Mouse (Mus musculus): ENCODE data around the gene Itln1.
"Not testable (repeated sequence)": the region's sequence is repeated elsewhere in the genome, so short reads cannot be mapped to it uniquely, and the experiment has no call there.

Gene Itln1

GRCm38 (mm10) chr1:171504586-171504985 lies 30.5 kb downstream of the Itln1 start:
- DNase-seq: no peak

GRCm38 (mm10) chr1:171503592-171504291 lies 31.4 kb downstream of the Itln1 start:
- peak; percentile 61 for DNase-seq

GRCm38 (mm10) chr1:171503250-171503591 lies 31.9 kb downstream of the Itln1 start, which contains the start of gene Alyref2:
TSS of gene Alyref2 (plus strand) at chr1:171503478.
- DNase-seq: peak; percentile 92

- peak; percentile 43 for DNase-seq
Observed at GRCm38 (mm10) chr1:171502388-171503249, 32.5 kb downstream of the Itln1 start.

- no peak for DNase-seq
Observed at GRCm38 (mm10) chr1:171501636-171502080, 33.4 kb downstream of the Itln1 start.

GRCm38 (mm10) chr1:171501016-171501610 lies 34.0 kb downstream of the Itln1 start:
- no peak for DNase-seq

- no peak for DNase-seq
Observed at GRCm38 (mm10) chr1:171499856-171500255, 35.2 kb downstream of the Itln1 start.

- no peak for DNase-seq
Observed at GRCm38 (mm10) chr1:171495371-171495770, 39.7 kb downstream of the Itln1 start.

GRCm38 (mm10) chr1:171494241-171494640 lies 40.9 kb downstream of the Itln1 start:
- DNase-seq: no peak

- DNase-seq: peak; percentile 75
Observed at GRCm38 (mm10) chr1:171478968-171479367, 56.1 kb downstream of the Itln1 start.

- no peak for DNase-seq
Observed at GRCm38 (mm10) chr1:171477758-171478545, 57.1 kb downstream of the Itln1 start.

GRCm38 (mm10) chr1:171477123-171477522 lies 58.0 kb downstream of the Itln1 start:
- DNase-seq: no peak

- no peak for DNase-seq
Observed at GRCm38 (mm10) chr1:171473920-171474640, 61.0 kb downstream of the Itln1 start.

- no peak for DNase-seq
Observed at GRCm38 (mm10) chr1:171473506-171473905, 61.6 kb downstream of the Itln1 start.

- not testable (repeated sequence) for DNase-seq
Observed at GRCm38 (mm10) chr1:171471941-171472340, 63.2 kb downstream of the Itln1 start.

- no peak for DNase-seq
Observed at GRCm38 (mm10) chr1:171471452-171471851, 63.6 kb downstream of the Itln1 start.

- DNase-seq: no peak
Observed at GRCm38 (mm10) chr1:171470896-171471295, 64.2 kb downstream of the Itln1 start.

GRCm38 (mm10) chr1:171470371-171470871 lies 64.7 kb downstream of the Itln1 start:
- DNase-seq: peak; percentile 64

GRCm38 (mm10) chr1:171469678-171470077 lies 65.4 kb downstream of the Itln1 start:
- DNase-seq: no peak

Measured in right cerebral cortex, postnatal 14 days (tissue).